Mouse (Mus musculus) gastrocnemius, postnatal 14 days (tissue): ENCODE measurements around the gene Rgr. TPM values are rescaled to one million over a fixed set of nuclear protein-coding genes. Genes with fewer than 3 reads are reported as not detected.
A peak's percentile ranks its signal among the peaks of the same experiment; 100 is the strongest.

Experiments used
- DNase-seq: peaks from one replicate; pipeline ENCODE4 v3.0.0; 2021; ENCODE audit warnings: mixed read lengths
- intact Hi-C: fragments of 180-260 bp; cut with DNase I; formaldehyde crosslinking; loops from one replicate; pipeline ENCODE4 v1.15.1; 2025; ENCODE audit warnings: low total_unique reads
- long read RNA-seq, 2 experiments: library from polyadenylated mRNA; stranded (forward); transcript quantifications; one replicate each; pipeline ENCODE4 v2.0.0; 2021
- total RNA-seq, 2 experiments: library from RNA; stranded (reverse); gene quantifications; 2 replicates each; pipeline ENCODE4 v1.2.3; 2021

The Rgr gene
- total RNA-seq: under 1 TPM; 0.29 to 0.37 TPM
- long read RNA-seq, experiment 1, full-length matches to known transcripts: 1 of 1 reads
- long read RNA-seq, experiment 1, partial matches to known transcripts: 0 of 1 reads
- long read RNA-seq, experiment 1, other reads (novel, unspliced or antisense): 0 of 1 reads
- long read RNA-seq, experiment 2: 0 reads

DNA sequence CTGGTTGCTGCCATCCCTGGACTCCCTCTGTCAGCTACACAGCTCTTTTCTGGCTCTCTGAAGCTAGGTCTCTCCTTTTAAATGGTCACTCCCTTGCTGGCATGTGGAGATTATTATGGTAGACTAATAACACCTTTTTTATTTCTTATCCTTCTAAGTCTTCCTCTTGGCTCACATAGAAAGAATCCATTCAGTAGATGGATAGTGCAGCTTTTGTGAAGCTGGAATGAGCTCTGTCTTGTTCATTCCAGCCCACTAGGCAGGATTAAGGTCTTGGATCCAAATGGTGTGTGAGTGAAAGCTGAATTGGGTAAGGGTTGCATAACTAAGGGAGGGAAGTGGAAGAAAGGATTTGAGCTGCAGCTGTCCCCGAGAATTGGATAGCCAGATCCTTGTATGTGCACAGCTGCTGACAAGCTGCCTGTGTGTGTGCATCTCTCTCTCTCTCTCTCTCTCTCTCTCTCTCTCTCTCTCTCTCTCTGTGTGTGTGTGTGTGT lies at the start of gene Rgr:
Gene Rgr, minus strand, starts transcription at position 51 of the 497 bp plus-strand sequence.
- intact Hi-C loops: no loop called here
- DNase-seq: no peak

DNA sequence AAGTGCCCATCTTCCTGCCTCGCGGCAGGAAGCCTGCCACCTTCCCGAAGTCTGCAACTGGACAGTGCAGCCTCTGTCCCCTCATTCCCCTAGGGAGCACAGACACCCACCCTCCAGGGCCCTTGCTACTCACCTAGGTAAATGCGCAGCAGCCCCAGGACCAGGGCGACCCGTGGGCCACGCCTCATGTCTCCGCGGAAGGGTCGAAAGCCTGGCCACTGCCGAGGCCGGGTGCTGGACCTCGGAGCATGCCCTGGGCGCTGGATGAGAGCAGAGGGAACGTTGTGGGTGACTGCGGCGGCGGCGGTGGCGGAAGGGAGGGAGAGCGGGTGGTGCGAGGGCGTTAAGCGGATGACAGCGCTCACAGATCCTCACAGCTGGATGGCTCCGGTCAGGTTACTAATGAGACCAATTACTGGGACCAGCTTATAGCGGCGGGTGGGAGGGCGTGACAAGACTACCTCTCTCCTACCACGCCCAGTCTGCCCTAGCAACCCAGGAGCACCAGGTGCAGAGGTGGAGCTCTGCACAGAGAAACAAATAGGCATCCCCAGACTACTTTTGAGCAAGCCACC lies 49.3 kb upstream of the Rgr start, which contains the start of gene Cdhr1:
Gene Cdhr1, minus strand, starts transcription at position 392 of the 575 bp plus-strand sequence.
- DNase-seq: no peak
- intact Hi-C loops: no loop called here

DNA sequence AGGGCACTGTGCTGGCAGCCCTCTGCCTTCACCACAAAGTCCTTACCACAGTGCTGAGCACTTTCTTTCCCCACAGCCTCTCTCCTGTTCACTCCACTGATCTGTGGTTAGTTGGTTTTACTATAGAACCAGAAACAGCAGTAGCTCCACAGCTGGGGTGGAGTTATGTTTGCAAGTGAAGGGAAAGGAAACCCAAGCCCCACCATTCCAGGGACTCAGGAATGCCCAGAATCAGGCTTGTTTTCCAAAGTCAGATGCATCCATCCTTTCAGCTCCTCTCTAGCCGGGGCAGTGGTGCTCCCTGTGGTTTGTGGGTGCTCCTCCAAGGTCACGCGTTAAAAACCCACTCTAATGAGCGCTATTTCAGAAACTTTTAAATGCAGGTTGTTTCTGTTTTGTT lies 46.8 kb upstream of the Rgr start:
- DNase-seq: no peak

DNA sequence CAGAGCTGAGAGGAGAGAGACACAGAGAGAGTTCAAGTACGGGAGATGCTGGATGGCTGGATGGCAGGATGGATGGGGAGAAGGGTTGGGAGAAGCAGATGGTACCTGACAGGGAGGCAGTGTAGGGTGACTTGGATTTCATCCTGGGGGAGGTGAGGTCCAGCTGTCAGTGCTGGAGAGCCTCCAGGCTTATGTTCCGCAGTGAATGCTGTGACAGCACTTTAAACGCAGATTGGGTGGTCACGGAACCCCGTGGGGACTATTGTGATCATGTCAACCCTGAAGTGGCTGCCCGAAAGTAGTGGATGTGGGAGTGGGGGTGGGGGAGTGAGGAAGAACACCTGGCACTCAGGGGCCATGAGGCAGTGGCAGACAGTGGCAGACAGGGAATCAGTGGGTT lies 45.7 kb upstream of the Rgr start:
- intact Hi-C loops: no loop called here
- DNase-seq: no peak

More for the DNA sequence above, 46.8 kb upstream of the Rgr start:
- intact Hi-C loops: no loop called here

DNA sequence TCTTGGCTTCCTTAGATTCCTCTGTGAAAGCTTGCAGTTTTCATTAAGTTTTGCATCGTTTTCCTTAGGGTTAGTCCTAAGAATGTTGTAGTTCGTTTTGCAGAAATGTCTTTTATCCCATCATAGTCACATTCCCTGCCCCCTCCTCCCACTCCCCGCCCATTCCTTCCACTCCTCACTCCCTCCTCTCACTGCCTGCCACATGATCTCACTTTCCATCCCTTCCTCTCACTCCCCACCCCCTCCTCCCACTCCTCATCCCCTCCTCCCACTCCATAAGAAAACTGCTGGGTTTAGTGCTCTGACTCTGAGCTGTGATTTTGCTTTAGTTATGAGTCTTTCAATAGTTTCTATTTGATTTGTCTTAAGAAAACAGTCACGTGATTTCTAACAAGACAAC lies 35.0 kb upstream of the Rgr start:
- intact Hi-C loops: no loop called here
- no peak for DNase-seq

DNA sequence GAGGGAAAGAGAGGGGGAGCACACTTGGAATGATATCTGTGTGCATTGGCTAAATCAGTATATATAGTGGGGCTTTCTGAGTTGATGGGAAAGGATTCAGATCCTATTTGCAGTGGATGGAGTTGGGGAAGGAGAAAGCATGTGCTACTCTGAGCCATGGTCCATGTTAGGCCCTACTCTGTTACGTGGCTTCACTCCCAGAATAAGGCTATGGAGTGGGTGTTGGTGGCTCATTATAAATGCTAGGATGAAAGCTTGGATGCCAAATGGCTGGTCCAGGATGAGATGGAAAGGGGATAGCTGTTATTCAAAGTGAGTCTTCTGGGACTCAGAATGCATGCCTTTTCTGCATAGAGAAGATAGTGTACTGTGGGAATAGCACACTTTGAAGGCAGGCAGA lies 32.0 kb upstream of the Rgr start:
- no peak for DNase-seq
- intact Hi-C loops: no loop called here

DNA sequence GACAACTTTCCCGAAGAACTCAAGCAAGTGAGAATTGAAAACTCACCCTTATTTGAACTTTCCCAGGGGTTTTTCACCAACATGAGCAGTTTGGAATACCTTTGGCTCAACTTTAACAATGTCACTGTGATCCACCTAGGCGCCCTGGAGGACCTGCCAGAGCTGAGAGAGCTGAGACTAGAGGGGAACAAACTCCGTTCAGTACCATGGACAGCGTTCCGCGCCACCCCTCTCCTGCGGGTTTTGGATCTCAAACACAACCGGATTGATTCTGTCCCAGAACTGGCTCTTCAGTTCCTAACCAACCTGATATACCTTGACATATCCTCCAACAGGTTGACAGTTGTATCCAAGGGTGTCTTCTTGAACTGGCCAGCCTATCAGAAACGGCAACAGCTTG lies 19.8 kb upstream of the Rgr start:
- intact Hi-C loops: no loop called here
- peak; percentile 62 for DNase-seq

DNA sequence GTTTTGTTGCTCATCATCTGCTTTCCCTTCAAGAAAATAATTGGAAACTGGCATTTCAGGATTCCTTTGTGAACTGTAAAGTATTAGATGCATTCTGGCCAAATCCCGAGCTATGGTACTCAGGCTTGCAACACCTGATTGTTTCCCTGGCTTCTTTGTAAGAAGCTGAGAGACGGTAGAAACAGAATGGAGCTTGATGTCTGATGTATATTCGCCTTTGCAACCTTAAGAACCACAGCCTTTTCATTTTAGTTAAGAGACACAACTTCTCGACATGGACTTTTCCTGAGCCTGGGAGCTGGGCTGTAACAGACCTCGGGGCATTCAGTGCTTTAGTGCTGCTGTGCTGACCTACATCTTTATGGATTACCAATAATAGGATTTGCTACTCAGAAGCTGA lies 18.9 kb upstream of the Rgr start, which contains the start of gene Lrit2:
Gene Lrit2, plus strand, starts transcription at position 301 of the 400 bp plus-strand sequence.
- intact Hi-C loops: no loop called here
- DNase-seq: no peak

DNA sequence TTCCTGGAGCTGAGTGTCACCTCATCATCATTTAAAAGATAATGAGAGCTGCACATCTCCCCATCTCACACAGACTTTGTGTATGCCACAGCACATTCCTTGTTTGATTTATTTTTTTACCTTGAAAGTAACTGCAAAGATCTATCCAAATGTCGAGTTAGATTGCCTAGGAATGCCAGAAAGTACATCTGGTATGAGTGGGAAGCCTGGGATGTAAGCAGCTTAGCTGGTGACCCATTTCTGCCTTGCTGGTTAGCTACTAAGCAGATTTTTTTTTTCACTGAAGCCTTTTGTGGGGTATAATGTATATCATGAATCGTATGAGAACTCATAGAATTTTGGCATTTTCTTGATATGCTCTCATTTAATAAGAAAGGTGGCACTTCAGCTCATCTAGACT lies 17.9 kb upstream of the Rgr start:
- no peak for DNase-seq
- intact Hi-C loops: no loop called here

DNA sequence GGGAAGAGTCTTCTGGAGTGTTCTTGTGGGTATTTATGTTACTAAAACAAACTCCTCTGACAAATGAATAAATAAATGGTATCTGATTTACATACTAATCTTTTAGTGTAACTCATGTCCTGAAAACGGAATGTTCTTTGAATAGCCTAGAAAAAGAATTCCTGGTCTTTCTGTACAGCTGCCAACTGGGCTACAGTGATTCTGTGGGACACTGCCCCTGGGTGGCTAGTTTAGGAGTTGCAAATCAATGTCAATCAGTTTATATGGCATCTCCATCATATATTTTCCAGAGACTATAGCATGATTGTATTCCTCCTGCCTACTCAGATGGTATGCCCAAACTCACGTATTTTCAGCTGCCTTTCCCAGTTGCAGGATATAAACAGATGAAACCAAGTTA lies 16.1 kb upstream of the Rgr start:
- no peak for DNase-seq
- intact Hi-C loops: no loop called here

DNA sequence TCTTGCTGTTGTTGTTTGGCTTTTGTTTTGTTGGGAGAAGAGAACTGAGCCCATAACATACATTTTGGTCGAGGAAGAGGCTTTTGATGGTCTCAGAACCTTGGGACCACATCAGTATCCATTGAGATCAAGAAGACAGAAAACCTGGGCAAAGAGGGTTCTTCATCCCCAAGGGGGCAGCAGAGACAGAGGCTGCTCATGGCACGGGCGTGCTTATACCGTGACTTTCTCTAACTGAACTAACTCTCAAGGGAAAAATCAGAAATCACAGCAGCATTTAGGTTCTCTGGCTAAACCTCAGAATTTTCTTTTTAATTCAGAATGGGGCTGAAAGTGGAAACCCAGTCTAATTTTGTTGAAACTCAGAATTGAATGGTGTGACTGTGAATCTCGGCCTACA lies 14.3 kb downstream of the Rgr start:
- intact Hi-C loops: loop anchor here (5.0 kb wide), 2 partner anchors 77 to 172 kb away; no protein-coding TSS in a partner anchor
- DNase-seq: no peak

DNA sequence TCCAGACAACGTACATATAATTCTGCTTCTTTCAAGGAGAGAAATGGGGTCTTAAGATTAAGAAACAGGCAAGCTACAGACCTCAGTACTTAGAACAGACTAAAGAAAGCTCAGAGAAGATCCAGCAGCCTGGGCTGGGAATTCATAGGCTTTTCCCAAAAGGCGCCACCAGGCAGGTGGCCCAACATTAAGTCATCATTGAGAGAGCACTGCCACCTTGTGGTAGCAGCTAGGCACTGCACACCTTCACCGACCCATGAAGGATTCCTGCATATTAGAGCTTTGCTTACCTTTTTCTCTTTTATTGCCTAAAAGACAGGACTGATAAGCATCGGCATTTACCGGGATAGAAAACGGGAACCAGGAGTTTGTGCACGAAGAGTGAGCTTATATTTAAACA lies 15.5 kb downstream of the Rgr start:
- peak; percentile 58 for DNase-seq
- intact Hi-C loops: loop anchor here (5.0 kb wide), 2 partner anchors 76 to 171 kb away; no protein-coding TSS in a partner anchor

DNA sequence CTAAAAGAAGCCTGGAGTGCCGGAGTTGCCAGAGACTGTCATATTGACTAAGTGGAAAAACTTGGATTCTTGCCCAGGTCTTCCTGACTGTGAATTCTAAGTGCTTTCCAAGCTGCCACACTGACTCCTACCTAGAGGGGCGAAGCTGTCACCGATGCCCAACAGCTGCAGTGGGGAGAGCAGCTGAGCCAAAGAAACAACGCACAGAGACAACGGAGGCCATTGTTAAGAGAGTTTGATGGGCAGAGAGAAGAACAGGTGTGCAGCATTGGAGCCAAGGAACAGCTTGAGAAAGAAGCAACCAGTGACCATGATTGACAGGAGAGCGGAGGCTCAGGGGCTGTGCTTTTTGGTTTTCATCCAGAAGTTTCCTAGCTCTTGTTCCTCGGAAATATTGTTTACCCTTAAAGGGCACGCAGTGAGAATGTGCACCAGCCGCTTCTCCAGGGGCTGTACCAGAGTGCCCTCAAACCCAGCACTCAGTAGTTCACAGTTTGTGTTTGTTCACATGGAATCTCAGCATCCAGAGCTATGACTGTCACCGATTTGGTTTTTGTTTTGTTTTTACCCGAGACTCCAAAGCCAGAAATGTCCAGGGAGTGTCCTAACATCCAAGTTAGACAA lies 16.2 kb downstream of the Rgr start:
- DNase-seq: peak; percentile 14
- intact Hi-C loops: loop anchor here (5.0 kb wide), 2 partner anchors 75 to 170 kb away; no protein-coding TSS in a partner anchor

DNA sequence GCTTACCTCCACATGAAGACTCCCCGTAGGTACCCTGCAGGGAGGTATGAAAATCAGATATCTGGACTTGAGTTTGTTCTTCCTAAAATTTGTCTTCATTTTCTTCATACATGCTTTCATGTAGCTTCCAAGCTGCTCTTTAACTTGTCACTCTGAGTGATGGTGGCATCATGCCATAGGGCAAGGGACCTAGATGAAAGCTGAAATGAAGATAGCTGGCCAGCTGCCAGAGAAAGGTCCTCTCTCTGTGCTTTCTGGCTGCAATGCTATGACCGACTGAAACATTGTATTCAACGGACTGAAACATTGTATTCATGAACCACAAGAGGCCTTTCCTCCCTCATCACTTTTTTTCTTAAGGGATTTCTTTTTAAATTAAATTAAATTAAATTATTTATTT lies 20.2 kb downstream of the Rgr start:
- intact Hi-C loops: no loop called here

DNA sequence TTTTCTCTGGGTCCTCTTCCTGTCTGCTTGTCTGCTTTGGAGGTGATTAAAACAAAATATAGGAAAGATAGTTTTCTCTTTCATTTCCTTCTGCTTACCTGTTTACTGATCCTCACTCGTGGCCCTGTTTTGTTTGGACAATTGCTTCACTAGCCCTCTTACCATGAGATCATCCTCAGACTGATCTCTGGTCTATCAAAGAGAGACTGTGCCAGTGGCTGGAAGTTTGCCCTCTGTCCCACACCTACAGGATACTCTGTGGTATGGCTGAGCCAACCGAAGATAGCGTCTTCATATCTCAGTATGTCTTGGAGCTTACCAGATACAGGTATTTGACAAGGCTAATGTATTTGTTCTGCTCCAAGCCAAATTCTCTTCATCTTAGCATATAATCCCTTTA lies 20.8 kb downstream of the Rgr start:
- intact Hi-C loops: no loop called here
- DNase-seq: no peak

More for the DNA sequence above, 20.2 kb downstream of the Rgr start:
- DNase-seq: no peak

DNA sequence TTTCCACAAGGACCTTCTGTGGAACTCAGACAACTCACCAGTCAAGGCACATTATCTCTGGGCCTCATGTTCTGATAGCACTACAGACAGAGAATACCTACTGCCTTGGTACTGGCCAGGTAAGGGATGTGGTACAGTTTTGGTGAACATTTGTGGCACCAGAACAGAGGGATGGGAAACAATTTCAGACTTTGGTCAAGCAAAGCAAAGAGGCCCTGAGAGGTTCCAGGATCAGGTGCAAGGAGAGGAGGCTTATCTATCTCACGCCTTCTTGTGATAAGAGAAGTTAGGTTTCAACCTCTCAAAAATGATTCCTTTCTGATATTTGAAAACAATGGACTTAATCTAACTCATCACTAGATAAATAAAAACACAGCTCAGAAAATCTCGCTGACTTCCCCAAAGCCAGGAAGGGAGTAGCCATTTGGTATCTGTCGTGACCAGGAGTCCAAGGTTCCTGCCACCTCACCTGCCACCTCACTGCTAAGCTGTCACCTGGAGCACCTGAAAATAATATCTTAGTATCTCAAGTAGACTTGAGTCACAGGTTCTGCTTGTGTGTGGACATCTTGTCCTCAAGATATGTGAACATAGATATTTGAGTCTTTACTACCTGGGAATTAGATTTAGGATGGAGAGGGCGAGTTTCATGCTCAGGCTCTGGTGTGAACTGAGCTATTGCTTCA lies 21.4 kb downstream of the Rgr start:
- no peak for DNase-seq
- intact Hi-C loops: no loop called here

DNA sequence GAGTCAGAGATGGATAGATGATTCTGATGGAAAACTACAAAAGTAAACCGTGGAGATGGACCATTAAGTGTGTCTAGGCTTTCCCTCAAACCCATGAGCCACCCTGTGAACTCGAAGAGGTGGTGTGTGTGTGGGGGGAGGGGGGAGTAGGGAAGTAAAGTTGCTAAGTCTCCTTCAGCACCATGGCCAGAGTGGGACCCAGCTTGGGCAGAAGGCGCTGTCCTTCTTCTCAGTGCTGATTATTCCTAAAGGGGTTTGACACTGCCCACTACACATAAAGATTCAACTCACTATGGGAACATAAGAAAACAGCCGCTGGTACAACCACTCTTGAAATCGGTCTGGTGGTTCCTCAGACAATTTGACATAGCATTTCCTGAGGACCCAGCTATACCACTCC lies 32.9 kb downstream of the Rgr start:
- intact Hi-C loops: no loop called here
- no peak for DNase-seq

DNA sequence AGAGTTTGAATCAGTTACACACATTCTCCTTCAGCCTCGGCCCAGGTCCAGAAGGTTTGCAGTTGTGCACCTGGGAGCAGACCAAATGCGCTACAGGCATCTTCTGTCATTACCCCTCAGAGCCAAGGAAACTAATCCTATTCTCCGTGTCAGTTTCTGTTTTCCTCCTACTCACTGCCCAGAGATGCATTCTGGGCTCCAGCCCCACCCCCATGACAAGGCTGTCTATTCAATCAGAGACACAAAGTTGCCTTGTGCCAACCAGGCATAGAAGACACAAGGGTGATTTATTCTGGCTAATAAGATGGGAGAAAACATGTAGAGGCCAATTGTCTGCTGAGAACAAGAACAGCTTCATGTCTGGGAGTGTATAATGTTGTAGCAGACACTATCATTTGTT lies 35.1 kb downstream of the Rgr start:
- no peak for DNase-seq

DNA sequence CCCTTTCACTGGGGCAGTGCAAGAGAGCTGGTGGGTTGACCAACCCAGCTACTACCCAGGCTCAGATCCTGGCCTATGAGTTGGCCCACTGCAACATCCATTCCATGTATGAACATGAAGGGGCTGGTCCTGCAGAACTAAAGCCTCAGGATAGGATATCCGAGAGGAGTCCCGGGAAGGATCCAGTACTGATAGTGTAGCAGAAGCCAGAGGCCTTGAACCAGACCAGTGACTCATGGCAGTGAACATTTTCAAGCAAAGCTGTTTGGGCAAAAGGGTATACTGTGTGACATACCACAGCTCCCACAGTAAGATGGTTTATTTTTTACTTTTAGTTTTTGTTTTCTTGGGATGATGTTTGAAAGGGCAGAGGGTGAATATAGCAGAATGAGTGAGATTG lies 39.1 kb downstream of the Rgr start:
- intact Hi-C loops: no loop called here
- no peak for DNase-seq

More for the DNA sequence above, 35.1 kb downstream of the Rgr start:
- intact Hi-C loops: no loop called here

DNA sequence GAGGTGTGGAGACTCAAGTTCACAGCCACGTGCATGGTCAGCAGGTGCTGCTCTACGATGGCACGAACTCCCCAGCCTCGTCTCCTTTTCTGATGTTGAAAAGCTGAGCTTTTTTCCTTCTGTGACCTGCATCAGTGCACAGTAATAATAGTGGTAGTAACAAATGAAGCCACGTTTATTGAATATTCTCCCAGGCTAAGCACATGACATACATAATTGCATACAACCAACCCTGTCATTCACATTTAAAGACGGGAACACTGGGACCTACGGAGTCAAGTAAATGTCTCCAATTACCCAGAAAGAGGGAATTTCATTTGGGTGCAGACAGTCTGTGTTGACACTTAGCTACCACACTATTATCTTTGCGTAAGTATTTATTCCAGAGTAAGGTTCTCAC lies 42.3 kb downstream of the Rgr start:
- intact Hi-C loops: no loop called here
- DNase-seq: no peak
